Mouse (Mus musculus) stomach, postnatal 0 days (tissue): ENCODE results near the gene Ccnl2.

Experiments
- CTCF ChIP-seq: IDR thresholded peaks from 2 replicates; pipeline ENCODE4 v1.5.1; 2016; ENCODE audit warnings: antibody characterized with exemption, low read depth, mild to moderate bottlenecking, moderate library complexity
- EP300 ChIP-seq: optimal IDR thresholded peaks from 2 replicates; pipeline ENCODE3; 2016; ENCODE audit warnings: antibody characterized with exemption

- TF ChIP-seq CTCF, result no peak
- TF ChIP-seq EP300, result no peak
Observed at GRCm38 (mm10) chr4:155812665-155813181, 434 bp downstream of the Ccnl2 start.
